Mouse (Mus musculus) naive thymus-derived CD4-positive, alpha-beta T cell, adult 2 months (primary cell): Measurements from ENCODE around the gene Plxna1.

Experiments
- DNase-seq: peaks from one replicate; pipeline ENCODE4 v3.0.0-alpha.2; 2011; ENCODE audit warnings: low read depth

Gene Plxna1

DNA sequence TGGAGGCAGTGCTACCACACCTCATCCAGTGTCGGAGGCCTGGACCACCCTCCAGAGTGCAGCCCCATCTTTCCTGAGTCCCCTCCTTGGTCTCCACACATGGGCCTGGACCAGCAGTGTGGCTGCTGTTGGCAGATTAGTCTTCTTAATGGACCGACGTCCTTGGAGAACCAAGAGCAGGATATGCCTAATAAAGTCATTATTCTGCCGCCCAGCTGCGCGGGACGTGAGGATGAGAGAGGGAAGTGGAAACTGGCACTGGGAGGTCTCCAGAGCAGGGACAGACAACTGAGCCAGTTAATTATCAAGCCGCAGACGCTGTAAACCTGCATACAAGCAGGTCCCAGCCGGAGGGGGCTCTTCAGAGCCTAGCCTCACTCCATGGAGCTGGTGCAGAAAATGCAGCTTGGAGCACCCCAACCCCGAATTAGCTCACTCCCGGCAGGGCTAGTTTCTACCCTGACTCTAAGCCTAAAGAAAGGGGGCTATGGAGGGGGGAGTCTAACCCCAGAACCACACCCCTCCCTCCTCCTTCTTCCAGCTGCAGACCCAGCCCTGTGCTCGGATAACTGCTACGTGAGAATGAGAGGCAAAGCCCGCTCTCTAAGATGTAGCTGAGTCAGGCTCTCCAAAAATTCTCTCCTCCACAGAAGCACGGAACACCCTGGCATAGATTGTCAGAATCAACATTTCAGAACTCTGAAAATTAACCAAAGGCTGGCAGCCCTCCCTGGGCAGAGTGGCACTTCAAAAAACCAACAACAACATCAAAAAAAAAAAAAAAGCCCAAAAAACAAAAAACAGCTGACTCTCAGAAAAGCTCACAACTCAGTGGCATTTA is 80.7 kb downstream of the Plxna1 start:
- no peak for DNase-seq

DNA sequence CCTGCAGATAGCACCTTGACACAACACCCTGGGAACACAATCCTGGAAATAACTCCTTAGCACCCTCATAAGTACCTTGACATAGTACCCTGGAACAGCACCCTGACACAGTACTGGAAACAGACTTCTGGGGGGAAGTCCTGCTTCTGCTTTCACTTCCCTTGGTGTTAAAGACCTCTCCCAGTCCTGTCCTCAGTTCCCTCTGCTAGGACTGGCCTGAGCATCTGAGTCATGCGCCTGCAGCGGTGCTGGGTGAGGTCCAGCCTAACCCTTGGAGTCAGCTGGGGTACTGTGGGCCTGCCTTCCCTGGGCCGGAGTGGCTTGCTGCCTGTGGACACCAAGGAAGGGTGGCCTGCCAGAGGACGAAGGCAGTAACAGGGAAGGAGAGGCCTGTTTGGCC is 81.9 kb downstream of the Plxna1 start:
- DNase-seq = no peak

DNA sequence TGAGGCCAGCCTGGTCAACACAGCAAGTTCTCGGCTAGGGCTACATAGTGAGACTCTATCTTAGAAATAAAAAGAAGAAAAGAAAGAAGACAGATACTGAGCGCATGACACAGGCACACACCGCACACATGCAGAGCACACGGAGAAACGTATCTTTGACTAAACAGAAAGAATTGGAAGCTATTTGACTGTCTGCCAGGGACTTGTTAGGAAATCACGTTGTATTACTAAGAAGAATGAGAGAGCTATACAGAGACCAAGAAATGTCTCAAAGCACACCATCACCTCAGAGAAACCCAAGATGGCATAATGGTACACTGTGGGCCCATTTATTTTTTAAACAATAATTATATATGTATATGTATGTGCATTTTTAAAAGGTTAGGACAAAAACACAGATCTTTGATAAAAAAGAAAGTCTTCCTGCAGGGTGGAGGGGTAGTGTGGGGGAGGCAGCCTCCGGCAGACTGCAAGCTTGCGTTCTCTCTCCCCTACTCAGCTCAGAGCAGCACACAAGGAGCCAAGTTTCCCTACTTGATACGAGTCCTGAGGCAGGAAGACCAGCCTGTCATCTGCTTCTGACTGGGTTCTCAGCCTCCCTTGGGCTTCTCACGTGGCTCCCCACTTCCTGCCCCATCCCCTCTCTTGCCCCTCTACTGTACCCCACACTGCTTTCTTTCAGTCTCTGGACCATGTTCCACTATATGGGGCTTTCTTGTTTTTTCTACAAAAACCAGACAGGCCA is 90.5 kb downstream of the Plxna1 start:
- no peak for DNase-seq

DNA sequence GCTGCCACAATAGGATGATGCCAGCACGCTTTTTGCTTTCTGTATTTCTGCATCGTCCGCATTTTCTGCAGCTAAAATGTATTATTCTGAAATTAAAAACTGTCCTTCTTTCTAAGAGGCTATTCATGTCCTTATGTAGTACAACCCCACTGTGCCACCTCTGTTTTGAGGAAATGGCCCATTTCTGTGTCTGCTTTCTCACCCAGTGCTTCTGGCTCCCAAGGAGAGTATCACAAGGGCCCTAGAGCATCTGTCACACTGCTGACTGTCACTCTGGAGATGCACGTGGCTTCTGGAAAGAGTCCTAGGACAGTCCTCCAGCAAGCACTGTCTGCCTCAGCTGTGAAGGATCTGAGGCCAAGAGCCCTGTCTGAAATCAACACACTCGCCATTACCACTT is 95.2 kb downstream of the Plxna1 start:
- DNase-seq = no peak
